Mouse (Mus musculus): ENCODE data around the gene Mmp17. TPM values are rescaled to one million over a fixed set of nuclear protein-coding genes. Genes with fewer than 3 reads are reported as not detected.

Mmp17 gene
- polyA plus RNA-seq, 1 experiment: 3.8 TPM

- no peak overlapping the region for H3K27ac ChIP-seq (ENCODE audit: insufficient read depth, low read depth, low read length)
- TF ChIP-seq POLR2A (IDR thresholded peaks at IDR 0.05; ENCODE audit: low read depth, low read length) (no peak), CTCF (IDR thresholded peaks at IDR 0.05; ENCODE audit: extremely low read depth, insufficient read length, insufficient replicate concordance, low read depth, low read length) (no peak)
- H3K4me3 ChIP-seq (ENCODE audit: low read depth, low read length): no peak overlapping the region
- 85% methylated on average over 12 of the region's 12 CpGs for WGBS
- H3K36me3 ChIP-seq (ENCODE audit: control insufficient read depth, insufficient read depth, low read length): peaks cover 78% of the 10 kb centered on the region
- no peaks in the 10 kb centered on the region for H3K27me3 ChIP-seq (ENCODE audit: control insufficient read depth, insufficient read depth, low read length)
- no peaks in the 10 kb centered on the region for H3K4me1 ChIP-seq (ENCODE audit: control insufficient read depth, insufficient read depth, insufficient read length, low read length)
These were observed 34.3 kb upstream of the Mmp17 start for GRCm38 (mm10) chr5:129549716-129550115.

DNA sequence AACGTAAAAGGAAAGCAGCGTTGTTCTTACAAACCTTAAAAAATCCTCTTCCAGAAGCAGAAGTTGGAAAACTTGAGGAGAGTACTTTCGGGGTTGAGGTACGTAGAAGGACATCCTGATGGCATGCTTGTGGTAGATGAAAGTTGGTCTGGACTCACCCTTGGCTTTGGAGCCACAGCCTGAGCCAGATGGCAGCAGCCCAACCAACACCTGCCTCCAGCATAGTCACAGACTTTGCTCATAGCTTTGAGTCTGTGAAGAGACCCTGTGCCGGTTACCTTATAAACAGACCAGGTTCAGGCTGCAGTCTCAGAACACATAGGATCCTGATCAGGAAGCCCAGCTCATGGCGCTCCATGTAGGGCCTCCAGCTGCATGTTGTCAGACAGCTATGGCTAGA lies 33.2 kb upstream of the Mmp17 start:
- peaks cover 84% of the 10 kb centered on the region for H3K36me3 ChIP-seq (ENCODE audit: control insufficient read depth, insufficient read depth, low read length)
- WGBS: 99% methylated on average over 6 of the region's 6 CpGs
- H3K27ac ChIP-seq (ENCODE audit: insufficient read depth, low read depth, low read length): no peak overlapping the region
- H3K4me3 ChIP-seq (ENCODE audit: low read depth, low read length): no peak overlapping the region
- TF ChIP-seq CTCF (IDR thresholded peaks at IDR 0.05; ENCODE audit: extremely low read depth, insufficient read length, insufficient replicate concordance, low read depth, low read length) (no peak), POLR2A (IDR thresholded peaks at IDR 0.05; ENCODE audit: low read depth, low read length) (no peak)
- H3K4me1 ChIP-seq (ENCODE audit: control insufficient read depth, insufficient read depth, insufficient read length, low read length): no peaks in the 10 kb centered on the region
- no peaks in the 10 kb centered on the region for H3K27me3 ChIP-seq (ENCODE audit: control insufficient read depth, insufficient read depth, low read length)

- Histone ChIP-seq H3K27ac (ENCODE audit: insufficient read depth, low read depth, low read length) (no peak overlapping the region), H3K4me3 (ENCODE audit: low read depth, low read length) (no peak overlapping the region), H3K4me1 (ENCODE audit: control insufficient read depth, insufficient read depth, insufficient read length, low read length) (no peaks in the 10 kb centered on the region), H3K36me3 (ENCODE audit: control insufficient read depth, insufficient read depth, low read length) (peaks cover 83% of the 10 kb centered on the region), H3K27me3 (ENCODE audit: control insufficient read depth, insufficient read depth, low read length) (no peaks in the 10 kb centered on the region)
- WGBS: 98% methylated on average over 2 of the region's 2 CpGs
- TF ChIP-seq CTCF (IDR thresholded peaks at IDR 0.05; ENCODE audit: extremely low read depth, insufficient read length, insufficient replicate concordance, low read depth, low read length): no peak
- no peak for TF ChIP-seq POLR2A (IDR thresholded peaks at IDR 0.05; ENCODE audit: low read depth, low read length)
These were observed 32.0 kb upstream of the Mmp17 start for GRCm38 (mm10) chr5:129551991-129552390.

GRCm38 (mm10) chr5:129553642-129554041 lies 30.3 kb upstream of the Mmp17 start:
- Histone ChIP-seq H3K4me3 (ENCODE audit: low read depth, low read length) (no peak overlapping the region), H3K36me3 (ENCODE audit: control insufficient read depth, insufficient read depth, low read length) (peaks cover 81% of the 10 kb centered on the region), H3K27ac (ENCODE audit: insufficient read depth, low read depth, low read length) (no peak overlapping the region), H3K27me3 (ENCODE audit: control insufficient read depth, insufficient read depth, low read length) (no peaks in the 10 kb centered on the region), H3K4me1 (ENCODE audit: control insufficient read depth, insufficient read depth, insufficient read length, low read length) (no peaks in the 10 kb centered on the region)
- no peak for TF ChIP-seq POLR2A (IDR thresholded peaks at IDR 0.05; ENCODE audit: low read depth, low read length)
- no peak for TF ChIP-seq CTCF (IDR thresholded peaks at IDR 0.05; ENCODE audit: extremely low read depth, insufficient read length, insufficient replicate concordance, low read depth, low read length)
- 88% methylated on average over 6 of the region's 6 CpGs for WGBS

DNA sequence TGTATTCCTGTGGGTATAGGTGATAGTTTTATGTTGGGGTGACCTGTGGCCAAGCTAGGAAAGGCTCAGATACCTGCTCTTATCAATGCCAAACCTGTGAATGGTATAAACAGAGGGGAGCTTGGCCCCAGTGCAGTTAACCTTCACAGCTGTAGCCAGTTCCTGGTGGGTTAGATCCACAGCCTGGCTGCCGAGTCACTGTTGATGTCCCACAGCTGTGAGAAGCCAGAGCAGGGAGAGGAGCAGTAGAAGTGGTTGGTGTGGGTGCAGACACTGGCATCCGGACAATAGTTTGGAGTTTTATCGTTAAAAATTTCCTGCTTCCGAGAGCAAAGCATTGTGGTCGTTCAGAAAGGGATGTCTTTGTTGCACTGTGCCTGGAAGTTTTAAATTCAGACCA lies 25.4 kb upstream of the Mmp17 start:
- Histone ChIP-seq H3K27ac (ENCODE audit: insufficient read depth, low read depth, low read length) (no peak overlapping the region), H3K4me3 (ENCODE audit: low read depth, low read length) (no peak overlapping the region), H3K36me3 (ENCODE audit: control insufficient read depth, insufficient read depth, low read length) (peaks cover 76% of the 10 kb centered on the region), H3K4me1 (ENCODE audit: control insufficient read depth, insufficient read depth, insufficient read length, low read length) (no peaks in the 10 kb centered on the region), H3K27me3 (ENCODE audit: control insufficient read depth, insufficient read depth, low read length) (no peaks in the 10 kb centered on the region)
- TF ChIP-seq CTCF (IDR thresholded peaks at IDR 0.05; ENCODE audit: extremely low read depth, insufficient read length, insufficient replicate concordance, low read depth, low read length) (no peak), POLR2A (IDR thresholded peaks at IDR 0.05; ENCODE audit: low read depth, low read length) (no peak)
- WGBS: 87% methylated on average over 5 of the region's 5 CpGs

DNA sequence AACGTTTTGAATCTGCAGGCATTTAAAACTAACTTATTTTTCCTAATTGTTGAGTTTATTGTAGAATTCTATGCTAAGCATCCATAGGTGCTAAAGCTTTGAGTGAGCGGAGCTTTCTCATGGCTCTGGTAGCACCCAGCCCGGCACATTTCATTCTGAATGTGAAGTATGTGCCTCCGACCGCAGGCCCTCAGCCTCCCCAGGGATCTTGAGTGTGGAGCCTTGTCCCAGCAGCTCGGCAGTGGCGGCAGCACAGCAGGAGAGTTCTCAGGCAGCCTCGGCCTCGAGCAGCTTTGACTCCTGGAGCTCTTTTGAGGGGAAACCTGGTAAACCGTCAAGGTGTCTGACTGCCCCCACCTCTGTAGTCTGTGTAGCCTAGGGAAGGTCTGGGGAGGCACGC lies 24.7 kb upstream of the Mmp17 start:
- no peak overlapping the region for H3K27ac ChIP-seq (ENCODE audit: insufficient read depth, low read depth, low read length)
- TF ChIP-seq CTCF (IDR thresholded peaks at IDR 0.05; ENCODE audit: extremely low read depth, insufficient read length, insufficient replicate concordance, low read depth, low read length): no peak
- no peak for TF ChIP-seq POLR2A (IDR thresholded peaks at IDR 0.05; ENCODE audit: low read depth, low read length)
- H3K4me1 ChIP-seq (ENCODE audit: control insufficient read depth, insufficient read depth, insufficient read length, low read length): no peaks in the 10 kb centered on the region
- H3K36me3 ChIP-seq (ENCODE audit: control insufficient read depth, insufficient read depth, low read length): peaks cover 76% of the 10 kb centered on the region
- no peak overlapping the region for H3K4me3 ChIP-seq (ENCODE audit: low read depth, low read length)
- H3K27me3 ChIP-seq (ENCODE audit: control insufficient read depth, insufficient read depth, low read length): no peaks in the 10 kb centered on the region
- 86% methylated on average over 11 of the region's 11 CpGs for WGBS

DNA sequence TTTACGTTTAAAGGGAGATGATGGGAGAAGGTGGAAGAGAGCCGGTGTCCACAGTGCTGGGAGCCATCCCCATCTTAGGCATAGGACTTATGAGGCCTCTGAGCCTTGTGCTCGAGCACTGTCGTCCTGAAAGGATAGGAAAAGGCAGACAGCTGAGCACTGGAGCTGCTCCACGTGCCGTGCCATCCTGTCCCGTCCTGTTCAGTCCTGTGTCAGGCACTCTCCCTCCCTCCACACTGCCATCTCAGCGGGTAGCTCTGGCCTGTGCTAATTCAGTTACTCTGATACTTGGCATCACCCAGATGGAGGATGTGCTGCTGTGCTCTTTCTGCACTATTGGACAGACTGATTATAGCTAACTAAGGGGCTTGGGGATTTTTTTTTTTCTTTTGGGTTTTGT lies 21.6 kb upstream of the Mmp17 start:
- Histone ChIP-seq H3K27ac (ENCODE audit: insufficient read depth, low read depth, low read length) (no peak overlapping the region), H3K36me3 (ENCODE audit: control insufficient read depth, insufficient read depth, low read length) (peaks cover 68% of the 10 kb centered on the region), H3K4me3 (ENCODE audit: low read depth, low read length) (no peak overlapping the region), H3K27me3 (ENCODE audit: control insufficient read depth, insufficient read depth, low read length) (no peaks in the 10 kb centered on the region), H3K4me1 (ENCODE audit: control insufficient read depth, insufficient read depth, insufficient read length, low read length) (no peaks in the 10 kb centered on the region)
- TF ChIP-seq CTCF (IDR thresholded peaks at IDR 0.05; ENCODE audit: extremely low read depth, insufficient read length, insufficient replicate concordance, low read depth, low read length): no peak
- no peak for TF ChIP-seq POLR2A (IDR thresholded peaks at IDR 0.05; ENCODE audit: low read depth, low read length)
- 93% methylated on average over 8 of the region's 8 CpGs for whole genome bisulfite sequencing

DNA sequence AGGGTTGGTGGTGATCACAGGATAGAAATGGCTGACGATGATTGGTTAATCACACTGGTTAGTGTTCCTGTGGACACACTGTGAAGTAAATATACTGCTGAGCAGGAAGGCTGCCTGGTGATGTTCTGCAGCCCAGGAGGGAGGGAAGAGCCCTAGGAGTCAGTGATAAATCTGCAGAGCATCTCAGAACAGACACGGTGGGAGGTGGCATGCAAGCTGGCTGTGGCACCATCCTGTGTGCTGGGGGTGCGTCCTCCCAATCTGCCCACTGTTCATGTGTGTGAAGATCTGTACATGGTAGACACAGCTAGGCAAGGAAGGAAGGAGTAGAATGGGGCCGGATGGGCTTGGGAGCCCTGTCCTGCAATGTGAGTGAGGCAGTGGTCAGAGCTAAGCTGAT lies 15.4 kb upstream of the Mmp17 start:
- Histone ChIP-seq H3K36me3 (ENCODE audit: control insufficient read depth, insufficient read depth, low read length) (peaks cover 68% of the 10 kb centered on the region), H3K4me3 (ENCODE audit: low read depth, low read length) (no peak overlapping the region), H3K27me3 (ENCODE audit: control insufficient read depth, insufficient read depth, low read length) (no peaks in the 10 kb centered on the region), H3K27ac (ENCODE audit: insufficient read depth, low read depth, low read length) (no peak overlapping the region), H3K4me1 (ENCODE audit: control insufficient read depth, insufficient read depth, insufficient read length, low read length) (no peaks in the 10 kb centered on the region)
- TF ChIP-seq CTCF (IDR thresholded peaks at IDR 0.05; ENCODE audit: extremely low read depth, insufficient read length, insufficient replicate concordance, low read depth, low read length) (no peak), POLR2A (IDR thresholded peaks at IDR 0.05; ENCODE audit: low read depth, low read length) (no peak)
- 96% methylated on average over 4 of the region's 4 CpGs for WGBS

Data from small intestine, adult 2 months (tissue).